Mouse (Mus musculus) monocyte, adult 2 months (primary cell): Measurements from ENCODE around the gene Npas3.

Experiments used
- DNase-seq, 2 experiments: peaks; one replicate each; pipeline ENCODE4 v3.0.0; 2022; ENCODE audit warnings: low spot score in 2 of 2, low read depth in 1 of 2

Gene Npas3

DNA sequence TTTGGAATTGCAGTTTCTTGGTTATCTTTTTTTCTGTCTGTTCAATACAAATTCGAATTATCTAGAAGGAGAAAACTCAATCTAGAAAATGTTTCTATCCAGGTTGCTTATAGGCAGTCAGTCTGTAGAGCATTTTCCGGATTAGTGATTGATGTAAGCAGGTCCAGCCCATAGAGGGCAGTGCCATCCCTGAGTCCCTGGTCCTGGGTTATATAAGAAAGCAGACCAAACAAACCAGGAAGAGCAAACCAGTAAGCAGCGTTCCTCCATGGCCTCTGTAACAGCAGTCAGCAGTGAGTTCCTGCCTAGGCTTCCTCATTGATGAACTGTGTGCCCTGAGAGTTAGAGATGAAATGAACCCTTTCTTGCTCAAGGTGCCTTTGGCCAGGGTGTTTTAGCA, 433.6 kb downstream of the Npas3 start:
- DNase-seq, result no peak

DNA sequence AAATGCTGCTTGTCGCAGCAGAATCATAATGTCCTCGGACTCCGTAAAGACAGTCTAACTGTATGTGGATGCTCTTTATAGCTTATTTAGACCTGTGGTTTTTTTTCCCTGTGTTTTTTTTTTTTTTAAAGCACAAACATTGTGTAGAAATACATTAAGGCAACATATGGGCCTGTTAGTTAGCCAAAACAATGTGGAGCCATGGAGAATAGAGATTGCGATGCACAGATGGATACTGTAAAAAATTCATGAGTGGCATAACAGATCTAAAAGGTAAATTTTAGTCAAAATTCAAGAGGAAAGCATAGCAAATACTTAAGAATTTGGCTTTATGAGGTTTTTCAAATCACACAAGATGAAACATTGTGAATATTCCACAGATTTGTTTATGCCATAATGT, 444.0 kb downstream of the Npas3 start:
- DNase-seq, result no peak

DNA sequence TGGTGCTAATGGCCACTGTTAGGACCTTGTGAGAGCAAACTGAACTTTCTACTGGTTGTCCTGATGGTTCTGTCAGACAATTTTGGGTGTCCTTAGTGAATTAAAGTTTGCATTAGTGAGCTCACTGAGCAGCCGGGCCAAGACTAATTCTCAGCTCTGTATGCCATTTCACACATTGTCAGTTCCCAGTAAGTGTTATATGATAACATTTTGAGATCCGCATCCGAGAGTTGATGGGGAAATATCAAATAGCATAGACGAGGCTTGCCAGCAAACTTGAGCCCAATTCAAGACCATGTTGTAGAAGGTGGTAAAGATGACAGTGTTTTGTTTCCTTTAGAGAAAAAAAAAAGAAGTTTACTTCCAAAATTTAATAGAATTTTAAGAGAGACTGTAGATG, 445.9 kb downstream of the Npas3 start:
- DNase-seq, result no peak

DNA sequence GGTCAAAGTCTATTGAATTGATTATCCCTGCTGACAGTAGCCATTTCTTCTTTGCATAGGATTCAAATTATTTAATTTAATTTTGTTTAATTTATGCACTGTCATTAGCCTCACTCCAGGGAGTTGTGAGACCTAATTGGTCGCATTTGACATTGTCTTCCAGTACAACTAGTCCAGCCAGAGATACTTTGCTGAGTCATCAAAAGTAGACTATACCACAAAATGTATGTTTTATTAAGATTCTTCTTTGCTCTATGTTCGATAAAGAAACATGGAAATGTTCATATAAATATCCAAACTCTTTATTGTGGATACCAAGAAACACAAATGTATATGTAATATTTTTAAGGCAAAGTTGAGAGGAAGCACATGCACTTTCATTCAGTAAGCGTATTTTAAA, 446.8 kb downstream of the Npas3 start:
- no peak for DNase-seq

DNA sequence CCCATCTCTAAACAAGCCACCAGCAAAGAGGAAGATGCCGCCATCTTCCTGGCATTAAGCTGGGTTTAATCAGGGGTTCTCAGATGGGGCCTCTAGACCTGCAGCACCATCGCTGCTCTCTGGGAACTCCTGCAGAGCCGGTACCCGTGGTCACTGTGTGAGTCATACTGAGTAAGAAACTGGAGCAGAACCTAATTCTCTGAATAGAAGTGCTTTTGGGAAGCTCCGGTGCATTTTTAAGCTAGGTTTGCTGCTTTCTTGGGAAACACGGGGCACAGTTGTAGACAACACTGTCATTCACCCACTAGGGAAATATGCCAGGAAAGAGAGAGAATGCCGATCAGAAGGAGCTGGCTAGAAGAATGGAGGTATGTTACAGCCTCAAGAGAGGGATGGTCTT, 449.2 kb downstream of the Npas3 start:
- no peak for DNase-seq

DNA sequence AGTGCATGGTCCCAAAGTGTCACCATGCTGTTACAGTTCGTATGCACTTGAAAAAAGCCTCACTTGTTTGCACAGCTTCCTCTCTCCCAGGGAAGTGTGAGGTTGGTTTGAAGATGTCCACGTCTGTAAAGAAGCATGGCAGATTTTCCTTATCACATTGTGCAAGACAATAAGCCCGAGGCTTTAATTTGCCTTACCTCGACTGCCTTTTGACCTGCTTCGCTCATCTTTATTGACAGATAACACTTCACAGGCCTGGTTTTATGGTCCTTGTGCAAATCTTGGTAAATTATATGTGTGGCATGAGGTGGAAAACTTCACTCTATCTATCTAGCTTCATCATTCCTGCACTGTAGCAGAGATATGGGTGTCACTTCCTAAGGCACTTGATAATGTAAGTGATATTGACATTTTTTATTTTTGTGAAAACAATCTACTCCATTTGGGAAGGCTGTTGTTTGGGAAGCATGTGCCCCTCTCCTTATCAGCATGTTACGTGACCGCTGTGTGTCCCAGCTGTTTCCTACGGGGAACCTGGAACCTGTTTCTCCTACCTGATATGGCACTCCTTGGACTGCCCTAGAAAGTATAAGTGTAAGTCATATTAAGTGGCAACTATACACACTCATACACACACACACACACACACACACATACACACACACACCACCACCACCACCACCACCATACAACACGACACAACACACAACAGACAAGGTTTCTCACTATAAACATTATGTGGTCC, 450.2 kb downstream of the Npas3 start:
- no peak for DNase-seq

DNA sequence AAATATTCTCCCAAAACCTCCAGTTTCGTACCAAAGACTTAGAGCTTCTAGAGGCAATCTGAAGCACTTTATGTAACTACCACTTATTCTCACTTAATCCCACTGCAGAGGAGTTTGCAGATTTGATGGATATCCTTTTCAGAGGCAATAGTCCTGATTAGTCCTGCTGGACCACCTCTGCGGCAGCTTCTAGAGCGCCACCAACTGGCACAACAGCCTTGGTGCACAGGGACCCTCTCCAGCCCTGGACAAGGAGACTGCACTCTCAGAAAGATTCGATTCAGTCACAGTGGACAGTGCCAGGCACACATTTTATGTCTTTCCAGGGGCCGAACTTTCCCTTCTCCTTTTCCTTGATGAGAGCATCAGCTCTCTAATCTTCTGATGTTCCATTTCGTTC, 471.4 kb downstream of the Npas3 start:
- no peak for DNase-seq

DNA sequence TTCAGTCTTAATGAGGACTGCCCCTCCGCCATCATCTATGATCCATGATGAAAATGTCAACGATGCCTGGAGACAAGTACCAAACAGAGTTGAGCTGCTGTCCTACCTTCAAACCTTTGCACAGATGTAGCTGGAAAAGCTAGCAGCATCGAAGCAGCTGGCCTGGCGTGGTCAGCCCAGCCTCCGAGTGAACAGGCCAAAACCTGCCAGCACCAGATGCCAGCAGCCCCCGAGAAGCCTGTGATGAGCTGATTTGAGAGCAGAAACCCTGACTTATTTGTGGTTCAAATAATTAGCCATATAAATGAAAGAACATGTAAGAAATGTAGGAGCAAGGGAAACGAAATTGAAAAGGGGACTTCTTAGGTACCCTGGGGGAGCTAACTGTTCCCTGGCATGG, 473.7 kb downstream of the Npas3 start:
- no peak for DNase-seq

DNA sequence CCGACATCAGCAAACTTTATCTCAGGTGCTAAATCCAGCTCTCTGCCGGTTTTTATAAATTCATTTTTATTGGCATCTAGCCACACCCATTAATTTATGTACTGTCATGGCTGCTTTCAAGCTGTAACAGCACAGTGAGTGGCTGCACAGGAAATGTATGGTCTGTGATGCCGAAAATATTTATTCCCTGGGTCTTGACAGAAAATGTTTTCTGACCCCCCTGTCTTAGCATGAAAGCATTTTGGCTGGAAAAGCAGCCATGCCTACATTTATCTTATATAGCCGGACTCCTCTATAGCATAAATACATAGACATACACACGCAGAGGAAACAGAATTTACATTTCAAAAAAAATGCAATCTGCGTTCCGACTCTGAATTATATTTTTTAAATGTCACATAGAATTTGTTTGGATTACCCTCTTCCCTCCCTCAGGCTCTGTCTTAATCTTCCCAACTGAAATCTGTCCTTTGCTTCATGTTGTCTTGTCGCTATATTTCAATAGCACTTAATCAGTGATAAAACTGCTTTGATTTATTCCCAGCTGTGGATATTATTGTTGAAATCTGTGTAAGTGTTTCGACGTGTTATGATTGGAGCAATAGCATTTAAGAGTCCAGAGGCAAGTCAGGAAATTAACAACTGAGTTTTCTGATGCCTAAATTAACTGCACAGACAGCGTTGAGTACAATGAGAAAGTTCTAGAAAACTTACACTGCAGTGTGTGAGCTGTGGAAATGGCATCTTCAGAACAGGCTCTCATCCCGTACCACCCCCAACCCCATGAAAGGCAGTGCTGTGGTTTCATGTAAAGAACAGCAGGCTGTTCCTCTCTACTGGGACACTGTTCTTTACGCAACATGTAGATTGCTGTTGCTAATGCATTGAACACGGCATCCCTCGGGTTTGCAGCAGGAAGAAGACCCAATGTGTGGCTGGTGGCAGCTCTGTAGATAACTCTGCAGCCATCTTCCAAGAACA, 474.5 kb downstream of the Npas3 start:
- no peak for DNase-seq

DNA sequence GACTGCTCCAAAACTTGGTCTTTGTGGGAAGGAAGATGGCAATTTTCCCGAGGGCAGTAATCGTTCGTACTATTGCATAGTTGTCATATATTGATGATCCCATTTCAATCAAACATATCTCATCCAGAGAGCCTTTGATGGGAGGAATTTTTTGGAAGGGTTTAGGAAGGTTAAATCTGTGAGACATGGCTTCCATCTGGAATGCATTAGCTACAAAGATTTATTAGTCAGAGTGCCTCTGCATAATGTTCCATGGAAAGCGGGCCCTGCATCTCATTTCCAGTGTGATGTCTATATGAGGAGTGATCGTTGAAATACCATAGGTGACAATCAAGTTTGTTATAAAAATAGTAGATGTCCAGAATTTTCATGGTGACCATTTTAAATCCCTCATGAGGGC, 480.8 kb downstream of the Npas3 start:
- DNase-seq, result no peak

DNA sequence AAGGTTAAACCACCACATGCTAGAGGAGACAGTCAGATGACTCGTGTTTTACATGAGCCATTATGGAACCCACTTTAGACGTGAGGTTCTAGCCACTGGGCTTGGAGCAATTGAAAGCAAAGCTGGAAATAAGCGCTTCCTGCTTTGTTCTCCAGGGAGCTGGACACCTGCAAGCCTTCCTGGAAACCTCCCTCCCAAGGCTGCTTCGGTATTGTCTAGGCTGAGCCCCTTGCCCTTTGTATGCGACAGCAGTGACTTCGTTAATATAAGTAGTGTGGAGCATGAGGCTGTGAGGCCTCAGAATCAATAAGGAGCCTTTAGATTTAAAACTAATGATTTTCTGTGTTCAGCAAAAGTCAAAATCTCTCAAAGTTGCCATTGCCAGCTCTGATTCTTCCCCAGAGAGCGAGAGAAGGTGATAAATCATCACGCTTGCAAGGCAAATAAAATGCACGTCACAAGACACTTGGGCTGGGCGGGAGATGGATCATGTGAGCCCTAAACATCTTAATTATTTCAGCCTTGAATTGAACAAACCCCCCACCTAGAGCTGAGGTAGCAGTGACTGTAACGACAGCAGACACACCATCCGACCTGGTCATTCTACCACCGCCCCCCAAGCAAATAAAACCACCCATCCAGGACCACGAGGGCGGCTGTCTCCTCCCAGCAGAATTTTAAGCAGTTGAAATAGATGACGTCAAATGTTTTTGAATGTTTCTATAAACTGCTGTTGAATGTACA, 490.2 kb downstream of the Npas3 start:
- DNase-seq, result no peak

DNA sequence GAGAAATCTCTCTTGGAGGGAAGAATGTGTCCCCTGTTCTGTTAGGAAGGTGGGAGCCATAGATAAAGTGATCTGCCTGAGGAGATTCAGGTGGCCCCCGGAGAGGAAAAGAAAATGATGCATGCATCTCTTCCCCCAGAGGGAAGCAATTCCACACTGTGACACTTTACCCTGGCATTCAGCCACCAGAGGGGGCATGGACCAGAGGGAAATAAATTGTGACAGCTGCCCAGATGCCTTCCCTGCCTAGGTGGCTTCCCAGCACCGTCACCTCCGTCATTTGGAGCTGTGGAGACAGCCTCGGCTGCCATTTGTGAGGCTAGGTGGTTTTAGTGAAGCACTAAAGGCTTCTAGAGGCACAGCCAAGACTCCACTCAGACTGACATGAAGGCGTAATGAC, 498.2 kb downstream of the Npas3 start:
- DNase-seq, result no peak

DNA sequence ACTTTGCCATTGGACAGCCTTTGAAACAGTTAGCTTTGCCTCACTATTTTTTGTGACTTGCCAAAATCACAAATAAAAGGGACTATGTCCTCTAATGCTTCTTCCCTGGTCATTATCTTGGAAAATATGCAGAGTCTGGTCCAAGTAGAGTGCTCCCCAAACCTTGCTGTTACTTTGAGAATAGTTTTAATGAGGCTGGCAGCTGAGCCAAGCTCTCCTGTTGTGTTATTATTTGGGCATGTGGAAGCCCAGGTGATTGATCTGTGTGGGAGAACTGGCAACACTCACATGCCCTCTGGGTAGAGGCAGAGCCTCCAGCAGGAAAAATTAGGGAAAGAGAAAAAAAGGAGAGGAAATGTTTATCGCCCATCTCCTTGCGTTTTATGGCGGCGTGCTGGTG, 500.9 kb downstream of the Npas3 start:
- DNase-seq, result no peak

DNA sequence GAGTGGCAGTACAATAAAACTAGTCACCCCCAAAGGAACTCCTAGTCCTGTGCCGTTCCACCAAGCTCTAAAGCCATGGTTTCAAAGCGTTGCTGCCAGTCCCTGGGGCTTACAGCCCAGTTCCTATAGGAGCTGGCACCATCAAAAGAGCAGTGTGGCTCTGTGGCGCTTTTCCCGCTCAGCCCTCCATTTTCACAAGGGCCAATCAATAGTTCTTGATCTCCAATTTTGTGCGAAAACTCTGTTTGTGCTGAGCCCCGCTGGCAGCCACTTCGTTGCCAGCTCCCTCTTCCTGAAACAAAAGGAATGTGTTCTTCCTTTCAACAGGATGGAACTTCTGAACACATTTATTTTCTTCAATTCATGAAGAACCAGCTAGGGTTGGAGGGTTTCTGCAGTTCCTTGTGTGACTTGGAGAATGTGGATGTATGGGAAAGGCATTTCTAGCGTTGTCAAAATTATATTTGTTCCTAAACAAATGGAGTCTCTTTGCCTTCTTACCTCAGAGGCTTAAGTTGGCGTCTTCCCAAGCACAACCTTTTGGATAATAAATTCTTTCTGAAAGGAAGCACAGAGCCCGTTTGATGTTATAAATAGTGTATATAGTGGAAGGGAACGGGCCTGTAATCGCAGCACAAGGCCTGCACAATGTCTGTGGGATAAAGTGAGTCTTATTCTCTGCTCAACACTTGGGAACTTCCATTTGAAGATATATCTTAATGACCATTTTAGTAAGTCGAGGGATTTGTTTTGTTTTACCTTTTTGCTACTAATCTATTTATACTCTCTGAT, 504.0 kb downstream of the Npas3 start:
- no peak for DNase-seq

DNA sequence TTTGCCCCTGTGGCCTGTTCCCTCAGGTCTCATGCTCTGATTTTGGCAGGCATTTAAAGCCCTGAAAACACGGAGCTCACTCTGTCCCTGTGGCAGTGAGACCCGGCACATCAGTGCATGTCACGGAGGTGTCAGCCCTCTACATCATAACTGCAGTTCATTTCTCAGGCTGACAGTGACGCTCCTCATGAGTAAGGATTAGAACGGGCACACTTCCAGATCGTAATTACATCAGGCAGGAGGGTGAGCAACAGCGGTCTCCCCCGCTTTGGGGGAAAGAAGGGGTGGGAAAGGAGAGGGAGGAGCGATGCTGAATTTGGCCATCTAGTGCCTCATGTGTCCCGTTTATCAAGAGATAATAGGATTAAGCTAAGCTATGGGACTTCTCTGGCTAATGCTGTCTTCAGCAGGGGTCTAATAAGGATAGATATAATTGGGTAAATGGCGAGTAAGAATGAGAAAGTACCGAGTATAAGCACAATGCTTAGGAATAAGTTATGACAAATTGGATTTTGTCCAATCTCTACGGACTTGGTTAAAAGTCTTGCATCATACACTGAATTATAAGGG, 505.0 kb downstream of the Npas3 start:
- DNase-seq, result no peak

DNA sequence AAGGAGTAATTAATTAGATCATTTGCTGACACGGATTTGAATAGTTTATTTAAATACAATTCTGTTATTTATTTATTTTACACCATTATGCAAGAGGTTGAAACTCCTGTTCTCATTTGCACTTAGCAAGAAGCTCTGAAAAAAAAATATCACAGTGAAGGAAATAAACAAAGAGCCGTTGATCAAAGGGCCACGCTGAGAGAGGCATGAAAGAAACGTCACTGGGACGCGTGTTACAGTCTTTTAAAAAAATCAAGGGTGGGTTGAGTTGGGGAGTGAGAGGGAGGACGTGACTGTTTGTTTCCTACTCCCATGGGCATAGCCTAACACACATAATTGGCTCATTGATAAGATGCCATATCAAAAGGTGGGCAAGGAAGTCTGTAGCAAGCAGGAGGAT, 505.8 kb downstream of the Npas3 start:
- DNase-seq, result no peak

DNA sequence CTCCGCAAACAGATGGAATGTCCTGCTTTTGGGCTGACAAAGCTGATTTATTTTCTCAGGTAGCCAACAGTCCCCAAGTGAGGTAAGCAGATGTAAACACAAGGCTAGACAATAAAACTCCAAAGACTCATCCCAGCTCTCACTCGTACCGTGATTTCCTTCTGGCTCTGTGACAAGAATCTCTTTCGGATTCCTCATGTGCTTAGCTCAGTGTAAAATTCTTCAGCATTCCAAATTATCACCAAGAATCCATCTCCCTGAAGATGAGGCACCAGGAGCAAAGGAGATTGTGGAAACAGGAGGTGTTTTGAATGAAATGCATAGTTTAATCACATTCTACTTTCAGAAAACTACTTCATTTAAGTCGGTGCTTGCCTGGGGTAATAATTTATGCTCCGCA, 509.2 kb downstream of the Npas3 start:
- no peak for DNase-seq

DNA sequence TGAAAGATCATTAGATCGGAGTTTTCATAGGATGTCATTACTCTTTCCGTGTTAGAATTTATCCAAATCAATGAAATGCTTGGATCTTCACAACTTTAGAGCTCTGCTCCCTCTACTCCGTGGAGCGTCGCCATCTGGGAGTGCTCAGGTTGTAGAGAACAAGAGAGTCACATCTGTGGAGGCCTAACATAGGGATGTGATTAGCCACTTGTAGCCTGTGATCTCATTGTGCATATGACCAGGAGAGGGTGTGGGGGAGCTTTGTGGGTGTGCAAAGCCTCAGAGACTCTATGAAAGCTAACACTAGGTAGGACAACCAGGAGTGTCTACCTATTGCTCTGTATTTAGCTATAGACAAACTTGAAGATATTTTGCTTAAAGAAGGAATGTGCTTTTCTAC, 509.9 kb downstream of the Npas3 start:
- DNase-seq, result no peak

DNA sequence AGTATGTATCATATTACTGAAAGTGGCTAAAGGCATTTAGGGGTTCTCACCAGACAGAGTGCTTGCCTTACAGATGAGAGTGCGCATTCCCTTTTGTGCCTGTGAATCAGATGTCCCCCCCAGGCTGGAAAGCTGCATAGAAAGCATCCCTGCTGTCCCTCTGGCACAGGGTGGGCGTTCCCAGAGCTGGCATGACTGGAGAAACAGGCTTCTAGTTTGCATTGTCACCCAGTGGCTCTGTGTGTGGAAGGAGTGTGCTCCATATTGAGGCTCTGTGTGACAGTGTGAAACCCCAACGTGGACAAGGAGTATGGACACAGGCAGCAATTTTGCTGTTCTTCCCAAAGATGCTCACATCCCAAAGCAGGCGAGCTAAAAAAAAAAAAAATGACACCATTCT, 515.7 kb downstream of the Npas3 start:
- no peak for DNase-seq

DNA sequence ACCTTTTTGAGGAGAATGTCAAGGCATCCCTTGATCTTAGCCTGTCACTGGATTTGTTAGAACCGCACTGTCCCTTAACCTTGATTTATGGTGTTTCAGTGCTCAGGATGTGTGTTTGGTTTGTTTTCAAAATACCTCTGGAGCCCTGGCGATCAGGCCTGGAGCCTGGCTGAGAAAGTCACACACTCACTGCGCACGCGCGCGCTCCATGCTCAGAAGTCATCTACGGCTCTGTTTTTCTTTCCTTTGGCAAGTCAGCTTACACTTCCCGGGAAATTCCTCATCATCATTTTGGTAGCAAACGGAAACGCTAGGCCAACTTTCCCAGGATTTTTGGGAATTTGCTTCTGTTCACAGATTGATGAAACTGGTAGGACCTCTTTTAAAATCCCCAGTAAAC, 519.9 kb downstream of the Npas3 start:
- DNase-seq, result no peak
